Mouse (Mus musculus): ENCODE data around the gene P3h4.

- TF ChIP-seq POLR2A (IDR thresholded peaks at IDR 0.05; ENCODE audit: low read depth, low read length) (no peak), CTCF (IDR thresholded peaks at IDR 0.05; ENCODE audit: borderline replicate concordance, insufficient read depth, low read length) (no peak)
Measured at GRCm38 (mm10) chr11:100409686-100410085, 5.0 kb downstream of the P3h4 start.
